Mouse (Mus musculus) layer of hippocampus, adult 18-20 months (tissue): ENCODE data around the gene Cops9. TPM values are rescaled to one million over a fixed set of nuclear protein-coding genes. Genes with fewer than 3 reads are reported as not detected.

Source experiments
- DNase-seq, 2 experiments: peaks; one replicate each; pipeline ENCODE4 v3.0.0; 2022; ENCODE audit warnings: low spot score in 2 of 2
- total RNA-seq, 2 experiments: library from RNA; stranded (reverse); gene quantifications; 2 replicates each; pipeline ENCODE4 v1.2.3; 2021

Cops9 gene
- total RNA-seq, 2 experiments from 2014 or later, result 321 to 334 TPM

GRCm38 (mm10) chr1:92647026-92647425 is 5.2 kb upstream of the Cops9 start:
- no peak for DNase-seq

GRCm38 (mm10) chr1:92646601-92647000 is 4.8 kb upstream of the Cops9 start:
- DNase-seq, result no peak

- no peak for DNase-seq
These were observed 4.3 kb upstream of the Cops9 start for GRCm38 (mm10) chr1:92646111-92646510.

GRCm38 (mm10) chr1:92644916-92645315 is 3.1 kb upstream of the Cops9 start:
- DNase-seq, result no peak

- no peak for DNase-seq
These were observed 1.9 kb upstream of the Cops9 start for GRCm38 (mm10) chr1:92643691-92644090.

GRCm38 (mm10) chr1:92640393-92640792 is 1.4 kb downstream of the Cops9 start:
- no peak for DNase-seq

GRCm38 (mm10) chr1:92638736-92639135 is 3.0 kb downstream of the Cops9 start:
- peak; percentile 56 to 69 for DNase-seq

- DNase-seq, result peak; percentile 77 to 90
These were observed 3.6 kb downstream of the Cops9 start for GRCm38 (mm10) chr1:92638181-92638580.

- DNase-seq, result no peak
These were observed 4.1 kb downstream of the Cops9 start for GRCm38 (mm10) chr1:92637501-92638172.

- DNase-seq, result no peak
These were observed 5.1 kb downstream of the Cops9 start for GRCm38 (mm10) chr1:92636676-92637075.

- DNase-seq, result no peak
These were observed 5.8 kb downstream of the Cops9 start for GRCm38 (mm10) chr1:92636015-92636414.

GRCm38 (mm10) chr1:92634976-92635599 is 6.7 kb downstream of the Cops9 start:
- DNase-seq, result peak in 1 of 2 experiments; percentile 62

- DNase-seq, result no peak
These were observed 7.2 kb downstream of the Cops9 start for GRCm38 (mm10) chr1:92634569-92634968.

GRCm38 (mm10) chr1:92633726-92634125 is 8.1 kb downstream of the Cops9 start:
- peak; percentile 42 to 65 for DNase-seq

- DNase-seq, result no peak
These were observed 8.8 kb downstream of the Cops9 start for GRCm38 (mm10) chr1:92632948-92633347.

GRCm38 (mm10) chr1:92632196-92632595 is 9.6 kb downstream of the Cops9 start:
- no peak for DNase-seq

- no peak for DNase-seq
These were observed 13.6 kb downstream of the Cops9 start for GRCm38 (mm10) chr1:92628227-92628626.

- no peak for DNase-seq
These were observed 23.4 kb downstream of the Cops9 start for GRCm38 (mm10) chr1:92618360-92618759.

- DNase-seq, result no peak
These were observed 24.3 kb downstream of the Cops9 start, which contains the start of gene Olfr12 for GRCm38 (mm10) chr1:92617488-92617887. TSS of gene Olfr12 (plus strand) at chr1:92617788.

- DNase-seq, result no peak
These were observed 25.7 kb downstream of the Cops9 start for GRCm38 (mm10) chr1:92616046-92616445.

- peak in 1 of 2 experiments; percentile 60 for DNase-seq
These were observed 27.3 kb downstream of the Cops9 start for GRCm38 (mm10) chr1:92614516-92614915.

GRCm38 (mm10) chr1:92613175-92613574 is 28.6 kb downstream of the Cops9 start:
- DNase-seq, result no peak

- DNase-seq, result peak in 1 of 2 experiments; percentile 77
These were observed 30.8 kb downstream of the Cops9 start for GRCm38 (mm10) chr1:92611008-92611407.
